Mouse (Mus musculus) limb, embryonic 11.5 days (tissue): Measurements from ENCODE around the gene Elovl5. TPM values are rescaled to one million over a fixed set of nuclear protein-coding genes. Genes with fewer than 3 reads are reported as not detected.
"Not testable (repeated sequence)": the region's sequence is repeated elsewhere in the genome, so short reads cannot be mapped to it uniquely, and the experiment has no call there.

Source experiments
- ATAC-seq: fragments of 200-750 bp; cut with Nextera tagmentation; 2 replicates; pipeline ENCODE4 v1.8.0; 2017; ENCODE audit warnings: low read depth; ENCODE audit not compliant: insufficient number of reproducible peaks, low FRiP score, low TSS enrichment
- DNase-seq: peaks from one replicate; pipeline ENCODE4 v3.0.0-alpha.2; 2015; ENCODE audit warnings: low spot score
- H3K27ac ChIP-seq: fragments of 300-500 bp; sonication (generic); replicated peaks from 2 replicates; pipeline ENCODE4 v1.5.1; 2014; ENCODE audit warnings: low read depth, mild to moderate bottlenecking, low read length
- H3K27me3 ChIP-seq: fragments of 300-500 bp; sonication (generic); 2 replicates; pipeline ENCODE4 v1.6.1; 2014; ENCODE audit warnings: mild to moderate bottlenecking, low read length, mixed read lengths; ENCODE audit not compliant: control insufficient read depth, insufficient read depth
- H3K36me3 ChIP-seq: fragments of 300-500 bp; sonication (generic); 2 replicates; pipeline ENCODE4 v1.6.1; 2014; ENCODE audit warnings: mild to moderate bottlenecking, low read length, moderate library complexity, mixed read lengths; ENCODE audit not compliant: control insufficient read depth, insufficient read depth
- H3K4me1 ChIP-seq: fragments of 300-500 bp; sonication (generic); 2 replicates; pipeline ENCODE4 v1.6.1; 2014; ENCODE audit warnings: low read length, mixed read lengths; ENCODE audit not compliant: control insufficient read depth, insufficient read depth
- H3K4me2 ChIP-seq: fragments of 300-500 bp; sonication (generic); 2 replicates; pipeline ENCODE4 v1.6.1; 2014; ENCODE audit warnings: low read depth, mild to moderate bottlenecking, moderate library complexity; ENCODE audit not compliant: severe bottlenecking
- H3K4me3 ChIP-seq: fragments of 300-500 bp; sonication (generic); 2 replicates; pipeline ENCODE4 v1.5.1; 2014; ENCODE audit warnings: low read depth, low read length
- H3K9ac ChIP-seq: fragments of 300-500 bp; sonication (generic); 2 replicates; pipeline ENCODE4 v1.6.1; 2014; ENCODE audit warnings: mild to moderate bottlenecking, low read length
- H3K9me3 ChIP-seq: fragments of 300-500 bp; sonication (generic); 2 replicates; pipeline ENCODE4 v1.6.1; 2016; ENCODE audit warnings: low read length; ENCODE audit not compliant: control insufficient read depth
- WGBS: fragments of 180-500 bp; shearing (Covaris S2); extraction: QIAGEN DNeasy Blood & Tissue Kit; methylation state at CpG from one replicate; pipeline ENCODE4 v1.1.7; 2014; 5-methylcytosine and 5-hydroxymethylcytosine counted together
- polyA plus RNA-seq: library from polyadenylated mRNA; unstranded; fragments of >200 nt; fragmentation: Nextera tagmentation; extraction: Ambion mirVana; gene quantifications from 2 replicates; pipeline ENCODE4 v1.2.1, GENCODE M21; 2014

Elovl5 gene
- polyA plus RNA-seq, 1 experiment from 2014 or later: 90.8 TPM

DNA sequence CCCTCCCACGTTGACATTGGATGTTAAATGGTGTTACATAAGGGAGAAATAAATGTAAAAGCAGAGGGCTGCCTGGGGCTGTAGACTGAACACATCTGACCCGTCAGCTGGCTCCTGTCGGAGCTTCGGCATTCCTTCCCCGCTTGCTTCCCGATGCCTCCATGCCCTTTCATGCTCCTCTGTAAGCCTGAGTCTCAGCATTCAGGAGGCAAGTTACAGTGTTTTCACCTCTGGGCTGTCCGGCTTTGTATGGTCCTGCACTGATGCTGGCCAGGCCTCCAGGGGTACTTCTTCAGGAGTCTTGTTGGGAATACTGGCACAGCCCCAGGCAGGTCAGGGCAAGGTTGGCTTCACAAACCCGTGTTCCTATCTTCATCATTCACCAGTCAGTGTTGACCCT is 72.5 kb downstream of the Elovl5 start:
- no peaks in the 10 kb centered on the region for H3K9me3 ChIP-seq
- no peak overlapping the region for H3K27ac ChIP-seq
- ATAC-seq: no peak

DNA sequence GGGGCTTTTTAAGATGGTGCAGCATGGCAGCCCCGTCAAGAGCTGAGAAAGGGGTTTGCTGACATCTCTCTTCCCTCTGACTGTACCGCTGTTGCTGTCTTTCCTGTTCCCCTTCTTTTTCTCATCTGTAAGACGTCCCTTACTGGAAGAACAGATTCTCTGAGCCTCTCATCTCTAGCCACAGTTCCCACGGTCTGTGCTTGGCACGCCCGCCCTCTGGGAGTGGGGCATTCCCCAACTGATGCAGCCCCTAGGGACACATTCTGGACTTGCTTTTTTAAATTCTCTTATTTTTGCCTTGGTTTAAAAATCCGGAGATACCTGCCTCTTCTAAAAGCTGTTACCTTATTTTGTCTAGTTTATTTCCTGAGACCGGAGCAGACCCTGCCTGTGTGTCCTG is 73.1 kb downstream of the Elovl5 start:
- Histone ChIP-seq H3K9me3 (no peaks in the 10 kb centered on the region), H3K36me3 (no peaks in the 10 kb centered on the region), H3K27ac (no peak overlapping the region), H3K4me3 (no peak overlapping the region), H3K9ac (no peak overlapping the region), H3K4me2 (no peak overlapping the region), H3K27me3 (no peaks in the 10 kb centered on the region), H3K4me1 (no peaks in the 10 kb centered on the region)
- no peak for DNase-seq
- WGBS: 68% methylated on average over 8 of the region's 8 CpGs
- ATAC-seq: no peak

More for the DNA sequence above, 72.5 kb downstream of the Elovl5 start:
- no peak overlapping the region for H3K9ac ChIP-seq
- H3K27me3 ChIP-seq: no peaks in the 10 kb centered on the region
- 81% methylated on average over 8 of the region's 8 CpGs for WGBS
- no peaks in the 10 kb centered on the region for H3K4me1 ChIP-seq
- no peak overlapping the region for H3K4me2 ChIP-seq
- peaks cover 3% of the 10 kb centered on the region; the same call in 1 of the 2 replicates for H3K36me3 ChIP-seq
- DNase-seq: no peak
- H3K4me3 ChIP-seq: no peak overlapping the region

GRCm38 (mm10) chr9:77991650-77992049 is 74.5 kb downstream of the Elovl5 start:
- Histone ChIP-seq H3K4me2 (no peak overlapping the region), H3K36me3 (no peaks in the 10 kb centered on the region), H3K27me3 (no peaks in the 10 kb centered on the region), H3K27ac (no peak overlapping the region), H3K9ac (no peak overlapping the region), H3K4me1 (no peaks in the 10 kb centered on the region), H3K4me3 (no peak overlapping the region), H3K9me3 (no peaks in the 10 kb centered on the region)
- DNase-seq (no peak), ATAC-seq (no peak)
- WGBS: 94% methylated on average over 4 of the region's 4 CpGs

- no peak for ATAC-seq
- Histone ChIP-seq H3K9ac (no peak overlapping the region), H3K36me3 (no peaks in the 10 kb centered on the region), H3K27me3 (no peaks in the 10 kb centered on the region), H3K9me3 (no peaks in the 10 kb centered on the region), H3K4me3 (no peak overlapping the region), H3K4me1 (no peaks in the 10 kb centered on the region), H3K27ac (no peak overlapping the region), H3K4me2 (no peak overlapping the region)
- DNase-seq: no peak
- 92% methylated on average over 6 of the region's 6 CpGs for WGBS
Observed at GRCm38 (mm10) chr9:77992276-77992675, 75.1 kb downstream of the Elovl5 start.

GRCm38 (mm10) chr9:77993101-77993500 is 75.9 kb downstream of the Elovl5 start:
- H3K4me1 ChIP-seq: no peaks in the 10 kb centered on the region
- 84% methylated on average over 1 of the region's 1 CpGs for WGBS
- H3K27me3 ChIP-seq: no peaks in the 10 kb centered on the region
- H3K4me3 ChIP-seq: no peak overlapping the region
- DNase-seq: no peak
- no peaks in the 10 kb centered on the region for H3K36me3 ChIP-seq
- ATAC-seq: no peak
- no peak overlapping the region for H3K4me2 ChIP-seq
- H3K9me3 ChIP-seq: no peaks in the 10 kb centered on the region
- no peak overlapping the region for H3K9ac ChIP-seq
- H3K27ac ChIP-seq: no peak overlapping the region

DNA sequence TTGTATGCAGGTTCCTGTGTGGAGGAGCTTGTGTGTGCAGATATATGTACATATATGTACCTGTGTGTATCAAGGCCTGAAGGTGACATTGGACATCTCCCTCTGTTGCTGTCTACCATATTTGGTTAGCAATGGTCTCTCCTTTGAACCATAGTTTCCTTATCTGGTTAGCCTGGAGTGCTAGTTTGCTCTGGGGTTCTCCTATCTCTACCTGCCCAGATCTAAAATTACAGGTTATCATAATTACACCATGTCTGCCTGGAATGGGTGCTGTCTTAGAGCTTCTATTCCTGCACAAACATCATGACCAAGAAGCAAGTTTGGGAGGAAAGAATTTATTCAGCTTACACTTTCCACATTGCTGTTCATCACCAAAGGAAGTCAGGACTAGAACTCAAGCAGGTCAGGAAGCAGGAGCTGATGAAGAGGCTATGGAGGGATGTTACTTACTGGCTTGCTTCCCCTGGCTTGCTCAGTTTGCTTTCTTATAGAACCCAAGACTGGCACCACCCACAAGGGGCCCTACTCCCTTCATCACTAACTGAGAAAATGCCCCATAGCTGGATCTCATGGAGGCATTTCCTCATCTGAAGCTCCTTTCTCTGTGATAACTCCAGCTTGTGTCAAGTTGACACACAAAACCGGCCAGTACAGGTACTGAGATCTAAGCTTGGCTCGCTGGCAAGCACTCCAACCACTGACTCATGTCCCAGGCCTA is 76.5 kb downstream of the Elovl5 start:
- H3K27ac ChIP-seq, H3K27me3 ChIP-seq, ATAC-seq, H3K4me1 ChIP-seq, H3K4me2 ChIP-seq, H3K9me3 ChIP-seq, DNase-seq, H3K36me3 ChIP-seq, H3K4me3 ChIP-seq, H3K9ac ChIP-seq: not testable (repeated sequence)
- 89% methylated on average over 2 of the region's 2 CpGs for WGBS

DNA sequence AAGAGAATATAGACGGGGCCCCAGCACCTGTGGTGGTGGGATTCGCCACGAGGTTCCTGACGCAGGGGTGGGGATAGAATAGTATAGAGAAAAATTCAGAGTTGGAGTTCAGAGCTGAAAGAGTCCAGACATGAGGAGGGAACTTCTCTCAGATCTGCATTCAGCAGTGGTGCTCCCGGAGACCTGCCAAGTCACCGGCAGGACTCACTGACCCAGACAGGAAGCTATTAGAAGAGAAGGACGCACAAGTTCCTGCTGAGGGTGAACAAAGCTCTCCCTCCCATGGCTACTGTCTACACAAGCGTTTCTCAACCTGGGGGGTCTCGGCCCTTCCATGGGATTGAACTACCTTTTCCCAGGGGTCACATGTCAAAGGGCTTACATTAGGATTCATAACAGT is 78.1 kb downstream of the Elovl5 start:
- Histone ChIP-seq H3K27ac (no peak overlapping the region), H3K4me1 (no peaks in the 10 kb centered on the region), H3K27me3 (no peaks in the 10 kb centered on the region), H3K36me3 (no peaks in the 10 kb centered on the region), H3K4me2 (no peak overlapping the region), H3K4me3 (no peak overlapping the region), H3K9ac (no peak overlapping the region), H3K9me3 (no peaks in the 10 kb centered on the region)
- WGBS: 81% methylated on average over 9 of the region's 9 CpGs
- DNase-seq (no peak), ATAC-seq (no peak)

DNA sequence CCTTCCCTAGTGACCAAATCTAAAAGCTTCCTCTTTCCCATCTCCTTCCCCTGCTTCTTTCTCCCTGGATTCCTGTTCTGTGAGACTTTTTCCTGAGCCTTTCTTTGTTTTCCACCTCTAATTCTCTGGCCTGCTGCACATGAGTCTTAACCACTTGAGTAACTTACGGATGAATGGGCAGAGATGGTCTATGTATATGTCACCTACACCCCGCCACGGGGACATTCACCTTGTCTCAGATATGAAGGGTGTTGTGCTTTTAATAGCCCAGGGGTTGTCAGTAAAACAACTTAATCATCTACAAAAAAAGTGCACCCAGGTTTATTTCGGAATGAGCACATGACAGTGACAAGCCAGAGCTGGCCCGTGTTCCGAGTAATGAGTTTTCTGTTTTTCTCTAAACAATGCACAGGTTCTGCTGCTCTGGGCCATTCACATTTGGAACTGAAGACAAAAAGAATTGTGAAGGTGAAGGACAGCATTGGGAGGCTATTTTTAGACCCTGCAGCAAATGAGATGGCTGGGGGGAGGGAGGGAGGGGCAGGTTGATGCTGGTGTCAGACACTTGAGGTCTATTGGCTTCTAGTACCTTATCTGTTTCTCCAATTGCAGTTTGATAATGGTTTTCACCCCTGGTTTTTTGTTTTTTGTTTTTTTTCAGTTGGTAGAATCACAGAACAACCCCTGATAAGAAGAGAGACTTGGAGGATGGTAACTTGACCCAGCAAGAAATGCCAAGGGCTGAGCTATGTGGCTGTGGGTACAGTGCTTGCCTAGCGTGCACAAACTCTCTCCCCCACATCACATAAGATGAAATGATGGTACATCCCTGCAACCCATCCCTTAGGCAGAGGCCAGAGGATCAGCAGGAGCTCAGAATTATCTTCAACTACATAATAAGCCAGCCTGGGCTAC is 83.7 kb downstream of the Elovl5 start:
- Histone ChIP-seq H3K9ac (no peak overlapping the region), H3K4me2 (no peak overlapping the region), H3K36me3 (no peaks in the 10 kb centered on the region), H3K4me1 (no peaks in the 10 kb centered on the region), H3K27ac (no peak overlapping the region), H3K4me3 (no peak overlapping the region), H3K9me3 (no peaks in the 10 kb centered on the region), H3K27me3 (no peaks in the 10 kb centered on the region)
- no peak for ATAC-seq
- WGBS: 92% methylated on average over 7 of the region's 7 CpGs
- DNase-seq: no peak
